Mouse (Mus musculus) MEL (cell line): ENCODE measurements around the gene Ppp1r37. TPM values are rescaled to one million over a fixed set of nuclear protein-coding genes. Genes with fewer than 3 reads are reported as not detected.

Source experiments
- DNase-seq: peaks from one replicate; pipeline ENCODE4 v3.0.0; 2011; ENCODE audit warnings: low read depth, low spot score
- H3K27ac ChIP-seq: 2 replicates; pipeline ENCODE4 v1.5.1; 2012; ENCODE audit warnings: low read depth, mild to moderate bottlenecking, control low read depth, low read length, moderate library complexity; ENCODE audit not compliant: control insufficient read depth
- H3K27me3 ChIP-seq, 2 experiments: fragments of 150-350 bp in 1 of 2; sonication (generic) in 1 of 2; 2 replicates each; pipeline ENCODE4 v1.6.1; 2012; ENCODE audit warnings: low read length in 2 of 2, mild to moderate bottlenecking in 2 of 2, improper control_type of control experiment in 1 of 2, moderate library complexity in 1 of 2; ENCODE audit not compliant: insufficient read depth in 2 of 2, control insufficient read depth in 1 of 2
- H3K36me3 ChIP-seq, 2 experiments: 2 replicates each; pipeline ENCODE4 v1.6.1; 2012 to 2014; ENCODE audit warnings: low read length in 2 of 2, improper control_type of control experiment in 1 of 2, inconsistent platforms in 1 of 2, mild to moderate bottlenecking in 1 of 2; ENCODE audit not compliant: insufficient read depth in 2 of 2, control insufficient read depth in 1 of 2
- H3K4me1 ChIP-seq, 2 experiments: fragments of 150-350 bp in 1 of 2; sonication (generic) in 1 of 2; 2 replicates each; pipeline ENCODE4 v1.6.1; 2012; ENCODE audit warnings: low read length in 2 of 2, improper control_type of control experiment in 1 of 2, mild to moderate bottlenecking in 1 of 2; ENCODE audit not compliant: insufficient read depth in 2 of 2, control insufficient read depth in 1 of 2
- H3K4me3 ChIP-seq, 2 experiments: fragments of 150-350 bp in 1 of 2; sonication (generic) in 1 of 2; 2 replicates each; pipeline ENCODE4 v1.5.1; 2012; ENCODE audit warnings: low read depth in 2 of 2, low read length in 2 of 2, mild to moderate bottlenecking in 2 of 2, moderate library complexity in 2 of 2, control low read depth in 1 of 2, improper control_type of control experiment in 1 of 2; ENCODE audit not compliant: control insufficient read depth in 1 of 2, insufficient read depth in 1 of 2
- H3K79me2 ChIP-seq: 2 replicates; pipeline ENCODE4 v1.6.1; 2012; ENCODE audit warnings: mild to moderate bottlenecking, low read length, moderate library complexity; ENCODE audit not compliant: control insufficient read depth, poor library complexity, insufficient read depth
- H3K9ac ChIP-seq: 2 replicates; pipeline ENCODE4 v1.6.1; 2012; ENCODE audit warnings: low read depth, mild to moderate bottlenecking, control low read depth, low read length, moderate library complexity; ENCODE audit not compliant: control insufficient read depth, poor library complexity, severe bottlenecking
- H3K9me3 ChIP-seq: fragments of 150-350 bp; sonication (generic); replicated peaks from 2 replicates; pipeline ENCODE4 v1.6.1; 2012; ENCODE audit warnings: mild to moderate bottlenecking, low read length, improper control_type of control experiment, moderate library complexity; ENCODE audit not compliant: insufficient read depth
- BHLHE40 ChIP-seq: IDR thresholded peaks from 2 replicates; pipeline ENCODE4 v1.6.1; 2012; ENCODE audit warnings: low read depth, mild to moderate bottlenecking, inconsistent platforms, low read length, improper control_type of control experiment, borderline replicate concordance
- GABPA ChIP-seq: IDR thresholded peaks from 2 replicates; pipeline ENCODE4 v1.6.1; 2012; ENCODE audit warnings: low read depth, mild to moderate bottlenecking, inconsistent platforms, low read length, improper control_type of control experiment, moderate library complexity
- MXI1 ChIP-seq: IDR thresholded peaks from 2 replicates; pipeline ENCODE4 v1.6.1; 2011; ENCODE audit warnings: mild to moderate bottlenecking, low read depth, low read length, improper control_type of control experiment
- MYC ChIP-seq: IDR thresholded peaks from 2 replicates; pipeline ENCODE4 v1.6.1; 2011; ENCODE audit warnings: low read depth, mild to moderate bottlenecking, low read length, improper control_type of control experiment, moderate library complexity
- POLR2A ChIP-seq, 2 experiments: IDR thresholded peaks; 2 replicates each; pipeline ENCODE4 v1.6.1; 2011 to 2012; ENCODE audit warnings: low read length in 2 of 2, mild to moderate bottlenecking in 2 of 2, control low read depth in 1 of 2, improper control_type of control experiment in 1 of 2, low read depth in 1 of 2, moderate library complexity in 1 of 2; ENCODE audit not compliant: control insufficient read depth in 1 of 2, insufficient read depth in 1 of 2, poor library complexity in 1 of 2
- TCF12 ChIP-seq: IDR thresholded peaks from 2 replicates; pipeline ENCODE4 v1.6.1; 2014; ENCODE audit warnings: low read depth, mild to moderate bottlenecking, inconsistent platforms, low read length, improper control_type of control experiment, moderate library complexity
- UBTF ChIP-seq: IDR thresholded peaks from 2 replicates; pipeline ENCODE4 v1.6.1; 2012; ENCODE audit warnings: low read depth, mild to moderate bottlenecking, inconsistent platforms, low read length, improper control_type of control experiment, moderate library complexity, borderline replicate concordance; ENCODE audit not compliant: insufficient read depth
- ZC3H11A ChIP-seq: IDR thresholded peaks from 2 replicates; pipeline ENCODE4 v1.6.1; 2012; ENCODE audit warnings: low read depth, mild to moderate bottlenecking, inconsistent platforms, low read length, improper control_type of control experiment
- ZMIZ1 ChIP-seq: IDR thresholded peaks from 2 replicates; pipeline ENCODE4 v1.6.1; 2012; ENCODE audit warnings: low read depth, mild to moderate bottlenecking, inconsistent platforms, low read length, improper control_type of control experiment, moderate library complexity
- polyA plus RNA-seq, 2 experiments: library from polyadenylated mRNA; stranded (reverse) in 1 of 2; unstranded in 1 of 2; fragments of >175 nt in 1 of 2; fragments of >200 nt in 1 of 2; gene quantifications; 2 replicates each; pipeline versions ENCODE4 v1.2.1 to v1.2.4; 2012; ENCODE audit warnings: low replicate concordance in 2 of 2, low read depth in 1 of 2; ENCODE audit not compliant: insufficient read length in 2 of 2, insufficient read depth in 1 of 2, missing spikeins in 1 of 2
- total RNA-seq: library from RNA; depleted of rRNA; stranded (reverse); fragments of 300-350 nt; gene quantifications from 2 replicates; pipeline ENCODE4 v1.2.3, GENCODE M21; 2012

Gene Ppp1r37
- total and polyA plus RNA-seq, 3 experiments = 13.6 to 29.0 TPM; not detected in 1

GRCm38 (mm10) chr7:19603849-19604605 is 41.2 kb upstream of the Ppp1r37 start, which contains the start of gene Clasrp (continued):
- TF ChIP-seq MXI1 = peak; percentile 64; the same call in 1 of the 2 replicates
- peak; percentile 75 to 91; a peak in 3 of 4 replicates for TF ChIP-seq POLR2A (IDR thresholded peaks at IDR 0.05; ENCODE audit: control insufficient read depth in 1 of 2, insufficient read depth in 1 of 2, low read depth in 1 of 2, low read length in 2 of 2, poor library complexity in 1 of 2)
- TF ChIP-seq UBTF = no peak
- TF ChIP-seq, all 39 proteins: peak for 16

- no peak for DNase-seq
- H3K4me3 ChIP-seq = peak overlapping the region; percentile 91 to 96
- H3K79me2 ChIP-seq = peaks cover 23% of the 10 kb centered on the region
- H3K36me3 ChIP-seq = peaks cover 0 to 12% of the 10 kb centered on the region in 2 experiments
- no peaks in the 10 kb centered on the region for H3K9me3 ChIP-seq
- peak overlapping the region; percentile 87 for H3K9ac ChIP-seq
- no peak overlapping the region for H3K27ac ChIP-seq
- TF ChIP-seq GABPA (no peak), ZC3H11A (no peak)
- no peaks in the 10 kb centered on the region for H3K27me3 ChIP-seq
- H3K4me1 ChIP-seq = peaks cover 2 to 11% of the 10 kb centered on the region in 2 experiments; a peak in 1 of 4 replicates
Observed at GRCm38 (mm10) chr7:19603055-19603454, 40.2 kb upstream of the Ppp1r37 start.

GRCm38 (mm10) chr7:19600562-19600961 is 37.7 kb upstream of the Ppp1r37 start:
- Histone ChIP-seq H3K79me2 (peaks cover 23% of the 10 kb centered on the region), H3K9ac (no peak overlapping the region), H3K9me3 (no peaks in the 10 kb centered on the region), H3K27ac (no peak overlapping the region), H3K36me3 (peaks cover 0 to 12% of the 10 kb centered on the region in 2 experiments), H3K4me1 (peaks cover 2 to 11% of the 10 kb centered on the region in 2 experiments; a peak in 1 of 4 replicates), H3K4me3 (no peak overlapping the region), H3K27me3 (no peaks in the 10 kb centered on the region)
- TF ChIP-seq BHLHE40 = no peak
- TF ChIP-seq ZMIZ1 = no peak
- no peak for TF ChIP-seq MYC
- TF ChIP-seq TCF12 = no peak
- TF ChIP-seq MXI1 = no peak
- no peak for DNase-seq
